Mouse (Mus musculus): ENCODE results near the gene Ubr4. TPM values are rescaled to one million over a fixed set of nuclear protein-coding genes. Genes with fewer than 3 reads are reported as not detected.
"Not testable (repeated sequence)": the region's sequence is repeated elsewhere in the genome, so short reads cannot be mapped to it uniquely, and the experiment has no call there.

Ubr4 gene
- total RNA-seq, 2 experiments from 2014 or later, result 117 to 175 TPM

- peak; percentile 58 for ATAC-seq (replicated peaks; ENCODE audit: low FRiP score, poor library complexity, severe bottlenecking)
Measured at GRCm38 (mm10) chr4:139345416-139346019, 6.9 kb upstream of the Ubr4 start.

GRCm38 (mm10) chr4:139352832-139353231 is 423 bp downstream of the Ubr4 start:
- peak; percentile 55 for ATAC-seq (replicated peaks; ENCODE audit: low FRiP score, poor library complexity, severe bottlenecking)

GRCm38 (mm10) chr4:139357211-139357610 is 4.8 kb downstream of the Ubr4 start:
- no peak for ATAC-seq (replicated peaks; ENCODE audit: low FRiP score, poor library complexity, severe bottlenecking)

GRCm38 (mm10) chr4:139360761-139361548 is 8.5 kb downstream of the Ubr4 start:
- ATAC-seq (replicated peaks; ENCODE audit: low FRiP score, poor library complexity, severe bottlenecking), result peak; percentile 60; the same call in 1 of the 2 replicates

GRCm38 (mm10) chr4:139367336-139367735 is 14.9 kb downstream of the Ubr4 start:
- no peak for ATAC-seq (replicated peaks; ENCODE audit: low FRiP score, poor library complexity, severe bottlenecking)

GRCm38 (mm10) chr4:139368038-139368437 is 15.6 kb downstream of the Ubr4 start:
- no peak for ATAC-seq (replicated peaks; ENCODE audit: low FRiP score, poor library complexity, severe bottlenecking)

- ATAC-seq (replicated peaks; ENCODE audit: low FRiP score, poor library complexity, severe bottlenecking), result no peak
Measured at GRCm38 (mm10) chr4:139373130-139373529, 20.7 kb downstream of the Ubr4 start.

- ATAC-seq (replicated peaks; ENCODE audit: low FRiP score, poor library complexity, severe bottlenecking), result no peak
Measured at GRCm38 (mm10) chr4:139373531-139373930, 21.1 kb downstream of the Ubr4 start.

- ATAC-seq (replicated peaks; ENCODE audit: low FRiP score, poor library complexity, severe bottlenecking), result no peak
Measured at GRCm38 (mm10) chr4:139379719-139380118, 27.3 kb downstream of the Ubr4 start.

GRCm38 (mm10) chr4:139380207-139380748 is 27.9 kb downstream of the Ubr4 start:
- ATAC-seq (replicated peaks; ENCODE audit: low FRiP score, poor library complexity, severe bottlenecking), result peak; percentile 92

- peak; percentile 46 for ATAC-seq (replicated peaks; ENCODE audit: low FRiP score, poor library complexity, severe bottlenecking)
Measured at GRCm38 (mm10) chr4:139380775-139381451, 28.5 kb downstream of the Ubr4 start.

GRCm38 (mm10) chr4:139381452-139381845 is 29.0 kb downstream of the Ubr4 start:
- no peak for ATAC-seq (replicated peaks; ENCODE audit: low FRiP score, poor library complexity, severe bottlenecking)

GRCm38 (mm10) chr4:139382231-139382630 is 29.8 kb downstream of the Ubr4 start:
- ATAC-seq (replicated peaks; ENCODE audit: low FRiP score, poor library complexity, severe bottlenecking), result no peak; the same call in 1 of the 2 replicates

GRCm38 (mm10) chr4:139385841-139386240 is 33.4 kb downstream of the Ubr4 start:
- ATAC-seq (replicated peaks; ENCODE audit: low FRiP score, poor library complexity, severe bottlenecking), result not testable (repeated sequence)

- no peak for ATAC-seq (replicated peaks; ENCODE audit: low FRiP score, poor library complexity, severe bottlenecking)
Measured at GRCm38 (mm10) chr4:139386869-139387319, 34.5 kb downstream of the Ubr4 start.

- no peak for ATAC-seq (replicated peaks; ENCODE audit: low FRiP score, poor library complexity, severe bottlenecking)
Measured at GRCm38 (mm10) chr4:139389557-139389956, 37.1 kb downstream of the Ubr4 start.

GRCm38 (mm10) chr4:139395431-139395830 is 43.0 kb downstream of the Ubr4 start:
- ATAC-seq (replicated peaks; ENCODE audit: low FRiP score, poor library complexity, severe bottlenecking), result no peak

- ATAC-seq (replicated peaks; ENCODE audit: low FRiP score, poor library complexity, severe bottlenecking), result no peak
Measured at GRCm38 (mm10) chr4:139400487-139400886, 48.1 kb downstream of the Ubr4 start.

GRCm38 (mm10) chr4:139403214-139403613 is 50.8 kb downstream of the Ubr4 start:
- ATAC-seq (replicated peaks; ENCODE audit: low FRiP score, poor library complexity, severe bottlenecking), result no peak

- no peak for ATAC-seq (replicated peaks; ENCODE audit: low FRiP score, poor library complexity, severe bottlenecking)
Measured at GRCm38 (mm10) chr4:139411351-139411750, 58.9 kb downstream of the Ubr4 start.

Data from erythroid progenitor cell, adult 5-6 weeks (primary cell).